Mouse (Mus musculus): ENCODE results near the gene Mob1a. TPM values are rescaled to one million over a fixed set of nuclear protein-coding genes. Genes with fewer than 3 reads are reported as not detected.
"Not testable (repeated sequence)": the region's sequence is repeated elsewhere in the genome, so short reads cannot be mapped to it uniquely, and the experiment has no call there.

The Mob1a gene
- polyA plus RNA-seq, 1 experiment from 2014 or later, result 60.9 TPM

- ATAC-seq (ENCODE audit: low FRiP score) (peak; percentile 56; the same call in 1 of the 2 replicates), DNase-seq (ENCODE audit: low spot score) (no peak)
- Histone ChIP-seq H3K27me3 (ENCODE audit: control insufficient read depth, insufficient read depth, low read length) (no peaks in the 10 kb centered on the region), H3K9ac (ENCODE audit: low read depth, low read length) (peak overlapping the region; percentile 82), H3K4me2 (replicated peaks; ENCODE audit: low read depth, low read length) (peak overlapping the region; percentile 50), H3K36me3 (ENCODE audit: control insufficient read depth, insufficient read depth, low read length) (no peaks in the 10 kb centered on the region), H3K9me3 (ENCODE audit: control insufficient read depth, low read length) (no peaks in the 10 kb centered on the region), H3K4me1 (replicated peaks; ENCODE audit: control insufficient read depth, insufficient read depth, low read length) (no peaks in the 10 kb centered on the region), H3K4me3 (ENCODE audit: low read depth, low read length) (peak overlapping the region; percentile 79), H3K27ac (ENCODE audit: low read depth, low read length) (peak overlapping the region; percentile 90)
- WGBS, result 15% methylated on average over 6 of the region's 6 CpGs
Measured at GRCm38 (mm10) chr6:83326394-83326736, 549 bp downstream of the Mob1a start.

GRCm38 (mm10) chr6:83326761-83327160 is 945 bp downstream of the Mob1a start:
- ATAC-seq (ENCODE audit: low FRiP score) (no peak), DNase-seq (ENCODE audit: low spot score) (peak; percentile 6)
- Histone ChIP-seq H3K36me3 (ENCODE audit: control insufficient read depth, insufficient read depth, low read length) (no peaks in the 10 kb centered on the region), H3K4me2 (replicated peaks; ENCODE audit: low read depth, low read length) (peak overlapping the region; percentile 50), H3K4me1 (replicated peaks; ENCODE audit: control insufficient read depth, insufficient read depth, low read length) (no peaks in the 10 kb centered on the region), H3K9me3 (ENCODE audit: control insufficient read depth, low read length) (no peaks in the 10 kb centered on the region), H3K9ac (ENCODE audit: low read depth, low read length) (peak overlapping the region; percentile 82; the same call in 1 of the 2 replicates), H3K4me3 (ENCODE audit: low read depth, low read length) (peak overlapping the region; percentile 79), H3K27ac (ENCODE audit: low read depth, low read length) (no peak overlapping the region), H3K27me3 (ENCODE audit: control insufficient read depth, insufficient read depth, low read length) (no peaks in the 10 kb centered on the region)
- WGBS, result 72% methylated on average over 6 of the region's 6 CpGs

- 89% methylated on average over 3 of the region's 3 CpGs for WGBS
- H3K36me3 ChIP-seq (ENCODE audit: control insufficient read depth, insufficient read depth, low read length), result no peaks in the 10 kb centered on the region
- DNase-seq (ENCODE audit: low spot score) (peak; percentile 7), ATAC-seq (ENCODE audit: low FRiP score) (no peak)
- H3K27me3 ChIP-seq (ENCODE audit: control insufficient read depth, insufficient read depth, low read length), result no peaks in the 10 kb centered on the region
- H3K9ac ChIP-seq (ENCODE audit: low read depth, low read length), result no peak overlapping the region
- H3K27ac ChIP-seq (ENCODE audit: low read depth, low read length), result no peak overlapping the region
- no peaks in the 10 kb centered on the region for H3K4me1 ChIP-seq (replicated peaks; ENCODE audit: control insufficient read depth, insufficient read depth, low read length)
- no peak overlapping the region for H3K4me2 ChIP-seq (replicated peaks; ENCODE audit: low read depth, low read length)
- no peaks in the 10 kb centered on the region for H3K9me3 ChIP-seq (ENCODE audit: control insufficient read depth, low read length)
- no peak overlapping the region for H3K4me3 ChIP-seq (ENCODE audit: low read depth, low read length)
Measured at GRCm38 (mm10) chr6:83327591-83328190, 1.9 kb downstream of the Mob1a start.

- H3K9ac ChIP-seq (ENCODE audit: low read depth, low read length), result no peak overlapping the region
- no peak overlapping the region for H3K4me2 ChIP-seq (replicated peaks; ENCODE audit: low read depth, low read length)
- no peaks in the 10 kb centered on the region for H3K4me1 ChIP-seq (replicated peaks; ENCODE audit: control insufficient read depth, insufficient read depth, low read length)
- H3K4me3 ChIP-seq (ENCODE audit: low read depth, low read length), result no peak overlapping the region
- no peaks in the 10 kb centered on the region for H3K27me3 ChIP-seq (ENCODE audit: control insufficient read depth, insufficient read depth, low read length)
- DNase-seq (ENCODE audit: low spot score) (no peak), ATAC-seq (ENCODE audit: low FRiP score) (no peak)
- H3K36me3 ChIP-seq (ENCODE audit: control insufficient read depth, insufficient read depth, low read length), result no peaks in the 10 kb centered on the region
- H3K27ac ChIP-seq (ENCODE audit: low read depth, low read length), result no peak overlapping the region
- no peaks in the 10 kb centered on the region for H3K9me3 ChIP-seq (ENCODE audit: control insufficient read depth, low read length)
- 87% methylated on average over 3 of the region's 3 CpGs for WGBS
Measured at GRCm38 (mm10) chr6:83341387-83341786, 15.6 kb downstream of the Mob1a start.

GRCm38 (mm10) chr6:83342957-83343356 is 17.1 kb downstream of the Mob1a start:
- no peak overlapping the region for H3K27ac ChIP-seq (ENCODE audit: low read depth, low read length)
- H3K27me3 ChIP-seq (ENCODE audit: control insufficient read depth, insufficient read depth, low read length), result no peaks in the 10 kb centered on the region
- WGBS, result 90% methylated on average over 2 of the region's 2 CpGs
- no peaks in the 10 kb centered on the region for H3K9me3 ChIP-seq (ENCODE audit: control insufficient read depth, low read length)
- no peak for ATAC-seq (ENCODE audit: low FRiP score)
- no peaks in the 10 kb centered on the region for H3K4me1 ChIP-seq (replicated peaks; ENCODE audit: control insufficient read depth, insufficient read depth, low read length)
- DNase-seq (ENCODE audit: low spot score), result no peak
- no peak overlapping the region for H3K4me2 ChIP-seq (replicated peaks; ENCODE audit: low read depth, low read length)
- H3K36me3 ChIP-seq (ENCODE audit: control insufficient read depth, insufficient read depth, low read length), result no peaks in the 10 kb centered on the region
- no peak overlapping the region for H3K9ac ChIP-seq (ENCODE audit: low read depth, low read length)
- no peak overlapping the region for H3K4me3 ChIP-seq (ENCODE audit: low read depth, low read length)

GRCm38 (mm10) chr6:83345285-83345684 is 19.5 kb downstream of the Mob1a start:
- not testable (repeated sequence) for H3K27ac ChIP-seq (ENCODE audit: low read depth, low read length); DNase-seq (ENCODE audit: low spot score); H3K9ac ChIP-seq (ENCODE audit: low read depth, low read length); H3K4me3 ChIP-seq (ENCODE audit: low read depth, low read length); H3K4me2 ChIP-seq (replicated peaks; ENCODE audit: low read depth, low read length); H3K36me3 ChIP-seq (ENCODE audit: control insufficient read depth, insufficient read depth, low read length); H3K27me3 ChIP-seq (ENCODE audit: control insufficient read depth, insufficient read depth, low read length); ATAC-seq (ENCODE audit: low FRiP score); H3K9me3 ChIP-seq (ENCODE audit: control insufficient read depth, low read length); H3K4me1 ChIP-seq (replicated peaks; ENCODE audit: control insufficient read depth, insufficient read depth, low read length)
- 96% methylated on average over 8 of the region's 8 CpGs for WGBS

GRCm38 (mm10) chr6:83347916-83348315 is 22.1 kb downstream of the Mob1a start:
- no peak for ATAC-seq (ENCODE audit: low FRiP score)
- no peak overlapping the region for H3K27ac ChIP-seq (ENCODE audit: low read depth, low read length)

GRCm38 (mm10) chr6:83348873-83349272 is 23.1 kb downstream of the Mob1a start, which contains the start of gene Bola3:
TSS of gene Bola3 (plus strand) at chr6:83349147.
- Histone ChIP-seq H3K27me3 (ENCODE audit: control insufficient read depth, insufficient read depth, low read length) (no peaks in the 10 kb centered on the region), H3K4me2 (replicated peaks; ENCODE audit: low read depth, low read length) (peak within 1 kb of the TSS; percentile 72), H3K4me1 (replicated peaks; ENCODE audit: control insufficient read depth, insufficient read depth, low read length) (no peaks in the 10 kb centered on the region; the same call in 1 of the 2 replicates), H3K9ac (ENCODE audit: low read depth, low read length) (peak within 1 kb of the TSS; percentile 90), H3K4me3 (ENCODE audit: low read depth, low read length) (peak within 1 kb of the TSS; percentile 85), H3K36me3 (ENCODE audit: control insufficient read depth, insufficient read depth, low read length) (no peaks in the 10 kb centered on the region), H3K9me3 (ENCODE audit: control insufficient read depth, low read length) (no peaks in the 10 kb centered on the region), H3K27ac (ENCODE audit: low read depth, low read length) (peak within 1 kb of the TSS; percentile 54; the same call in 1 of the 2 replicates)
- 30% methylated on average over 6 of the region's 6 CpGs for WGBS
- DNase-seq (ENCODE audit: low spot score) (no peak), ATAC-seq (ENCODE audit: low FRiP score) (no peak; the same call in none of the 2 replicates)

More at GRCm38 (mm10) chr6:83347916-83348315, 22.1 kb downstream of the Mob1a start:
- Histone ChIP-seq H3K27me3 (ENCODE audit: control insufficient read depth, insufficient read depth, low read length) (no peaks in the 10 kb centered on the region), H3K4me2 (replicated peaks; ENCODE audit: low read depth, low read length) (no peak overlapping the region), H3K9me3 (ENCODE audit: control insufficient read depth, low read length) (no peaks in the 10 kb centered on the region), H3K4me1 (replicated peaks; ENCODE audit: control insufficient read depth, insufficient read depth, low read length) (no peaks in the 10 kb centered on the region; the same call in 1 of the 2 replicates), H3K36me3 (ENCODE audit: control insufficient read depth, insufficient read depth, low read length) (no peaks in the 10 kb centered on the region), H3K9ac (ENCODE audit: low read depth, low read length) (no peak overlapping the region), H3K4me3 (ENCODE audit: low read depth, low read length) (no peak overlapping the region)
- 94% methylated on average over 3 of the region's 3 CpGs for WGBS
- no peak for DNase-seq (ENCODE audit: low spot score)

Data from hindbrain, embryonic 11.5 days (tissue).